17 mouse cellular contexts compared by ENCODE assay signal in genomic region chr3:105900716-105901115, GRCm38 (mm10). TPM values are rescaled to one million over a fixed set of nuclear protein-coding genes. Genes with fewer than 3 reads are reported as not detected.
DNase-seq lines count a peak whose midpoint lies in the region; ATAC-seq and TF ChIP-seq lines count a peak whose summit lies in the region.
"Had no signal": no experiment of that assay in that cellular context is flagged by ENCODE, and none has a peak within 500 bp of the region (broad histone marks: within the 10 kb centered on the region; RNA-seq: fewer than 3 reads in every experiment).

No protein-coding gene starts in this region.

- H3K27ac ChIP-seq in liver, embryonic 15.5 days (replicated peaks) = peak overlapping the region; percentile 3; the same call in 1 of the 2 replicates
- H3K27ac ChIP-seq in bone marrow macrophage, adult 2 months (ENCODE audit: insufficient read depth, low read depth, low read length) = peak overlapping the region; percentile 67
- H3K27ac ChIP-seq in forebrain, postnatal 0 days (ENCODE audit: low read depth, low read length) = no peak overlapping the region

- no peak overlapping the region for H3K9ac ChIP-seq in liver, embryonic 15.5 days
- no peak overlapping the region for H3K9ac ChIP-seq in forebrain, postnatal 0 days
- H3K9ac ChIP-seq: lung, embryonic 14.5 days had no signal

- 33% methylated on average over 3 of the region's 3 CpGs for WGBS in liver, embryonic 15.5 days (ENCODE audit: insufficient replicate concordance)
- 89% methylated on average over 3 of the region's 3 CpGs for WGBS in forebrain, postnatal 0 days

- no peak for TF ChIP-seq POLR2A in bone marrow macrophage, adult 2 months (IDR thresholded peaks at IDR 0.05; ENCODE audit: borderline replicate concordance, low read depth, low read length)

- no peak for TF ChIP-seq CTCF in bone marrow macrophage, adult 2 months (IDR thresholded peaks at IDR 0.05; ENCODE audit: low read depth, low read length)
- TF ChIP-seq CTCF in forebrain, postnatal 0 days (IDR thresholded peaks at IDR 0.05; ENCODE audit: low read depth) = no peak

- no peaks in the 10 kb centered on the region for H3K36me3 ChIP-seq in liver, embryonic 15.5 days (replicated peaks)
- H3K36me3 ChIP-seq in forebrain, postnatal 0 days (ENCODE audit: insufficient read depth) = no peaks in the 10 kb centered on the region
- H3K36me3 ChIP-seq: G1E had no signal

- no peak overlapping the region for H3K4me2 ChIP-seq in liver, embryonic 15.5 days
- H3K4me2 ChIP-seq in forebrain, postnatal 0 days (ENCODE audit: low read depth) = no peak overlapping the region
- H3K4me2 ChIP-seq: lung, embryonic 14.5 days had no signal

- no peak overlapping the region for H3K4me3 ChIP-seq in liver, embryonic 15.5 days (replicated peaks)
- no peak overlapping the region for H3K4me3 ChIP-seq in bone marrow macrophage, adult 2 months (ENCODE audit: insufficient read depth, low read length)
- no peak overlapping the region for H3K4me3 ChIP-seq in forebrain, postnatal 0 days (ENCODE audit: low read depth, low read length)

- H3K4me1 ChIP-seq in liver, embryonic 15.5 days (replicated peaks) = peaks cover 19% of the 10 kb centered on the region
- peaks cover 54% of the 10 kb centered on the region for H3K4me1 ChIP-seq in bone marrow macrophage, adult 2 months (ENCODE audit: control insufficient read depth, insufficient read depth, low read length)
- no peaks in the 10 kb centered on the region for H3K4me1 ChIP-seq in forebrain, postnatal 0 days (ENCODE audit: insufficient read depth)

- peak; percentile 14; the same call in 1 of the 2 replicates for ATAC-seq in liver, embryonic 15.5 days (ENCODE audit: insufficient read depth)
- ATAC-seq in forebrain, postnatal 0 days = no peak
- ATAC-seq: midbrain, embryonic 16.5 days had no signal

- H3K27me3 ChIP-seq in liver, embryonic 15.5 days = no peaks in the 10 kb centered on the region
- no peaks in the 10 kb centered on the region for H3K27me3 ChIP-seq in forebrain, postnatal 0 days (ENCODE audit: insufficient read depth, low read length)

- DNase-seq in liver = no peak
- DNase-seq in naive thymus-derived CD4-positive, alpha-beta T cell, adult 2 months (ENCODE audit: low read depth) = peak; percentile 59
- peak; percentile 15 to 33 for DNase-seq in thymus, postnatal 36 days
- no peak for DNase-seq in layer of hippocampus, adult 11-12 months (ENCODE audit: low spot score)
- DNase-seq in forebrain, postnatal 0 days = no peak
- DNase-seq in right cerebral cortex, postnatal 36 days (ENCODE audit: low spot score in 2 of 2) = no peak
- DNase-seq: adrenal gland, postnatal 10 days; cerebellum, adult 9-11 months; gastrocnemius, postnatal 10 days; kidney, adult 11 months; lung, embryonic 14.5 days had no signal

- no peaks in the 10 kb centered on the region for H3K9me3 ChIP-seq in liver, embryonic 15.5 days (replicated peaks)
- no peaks in the 10 kb centered on the region for H3K9me3 ChIP-seq in forebrain, postnatal 0 days (ENCODE audit: low read length)
- H3K9me3 ChIP-seq: G1E had no signal

RNA-seq across cellular contexts. Expression of gene Tmigd3, which starts 30.0 kb away (rescaled TPM):
- 0.24 TPM in 1 of 2 replicates, not detected in the other for polyA plus RNA-seq in liver, embryonic 15.5 days (2015; fragmentation: Nextera tagmentation; extraction: Ambion mirVana)
- polyA plus RNA-seq in bone marrow macrophage, adult 2 months (2012; ENCODE audit: insufficient read depth, insufficient read length, missing spikeins) = 1.1 TPM in 1 of 2 replicates, not detected in the other
- 1.4 TPM in 1 of 2 replicates, not detected in the other for total RNA-seq in forebrain, postnatal 0 days (2014; rRNA removed)
- polyA plus RNA-seq in forebrain, postnatal 0 days (2015; fragmentation: Nextera tagmentation; extraction: Ambion mirVana) = 0.21 TPM in 1 of 2 replicates, not detected in the other
- total RNA-seq: left cerebral cortex, adult 18-20 months had no signal
- polyA plus RNA-seq: midbrain, embryonic 16.5 days; stomach, embryonic 14.5 days had no signal

RNA-seq across cellular contexts. Expression of gene Adora3, which starts 30.1 kb away (rescaled TPM):
- polyA plus RNA-seq in liver, embryonic 15.5 days (2015; fragmentation: Nextera tagmentation; extraction: Ambion mirVana) = 0.64 and 0.82 TPM in 2 replicates
- polyA plus RNA-seq in bone marrow macrophage, adult 2 months (2012; ENCODE audit: insufficient read depth, insufficient read length, missing spikeins) = 2.6 and 2.7 TPM in 2 replicates
- 0.14 and 0.23 TPM in 2 replicates for total RNA-seq in forebrain, postnatal 0 days (2014; rRNA removed)
- polyA plus RNA-seq in forebrain, postnatal 0 days (2015; fragmentation: Nextera tagmentation; extraction: Ambion mirVana) = 0.31 and 0.35 TPM in 2 replicates
- polyA plus RNA-seq: G1E had no signal

RNA-seq across cellular contexts. Expression of gene I830077J02Rik, which starts 31.7 kb away (rescaled TPM):
- 3.2 and 3.5 TPM in 2 replicates for polyA plus RNA-seq in liver, embryonic 15.5 days (2015; fragmentation: Nextera tagmentation; extraction: Ambion mirVana)
- polyA plus RNA-seq in bone marrow macrophage, adult 2 months (2012; ENCODE audit: insufficient read depth, insufficient read length, missing spikeins) = 16.9 and 17.2 TPM in 2 replicates
- total RNA-seq in forebrain, postnatal 0 days (2014; rRNA removed) = 0.19 and 0.23 TPM in 2 replicates
- 0.22 and 0.35 TPM in 2 replicates for polyA plus RNA-seq in forebrain, postnatal 0 days (2015; fragmentation: Nextera tagmentation; extraction: Ambion mirVana)

RNA-seq across cellular contexts. Expression of gene Wdr77, which starts 58.5 kb away (rescaled TPM):
- 39.8 and 41.1 TPM in 2 replicates for polyA plus RNA-seq in liver, embryonic 15.5 days (2015; fragmentation: Nextera tagmentation; extraction: Ambion mirVana)
- 11.7 and 16.3 TPM in 2 replicates for polyA plus RNA-seq in bone marrow macrophage, adult 2 months (2012; ENCODE audit: insufficient read depth, insufficient read length, missing spikeins)
- total RNA-seq in forebrain, postnatal 0 days (2014; rRNA removed) = 49.9 and 64.8 TPM in 2 replicates
- polyA plus RNA-seq in forebrain, postnatal 0 days (2015; fragmentation: Nextera tagmentation; extraction: Ambion mirVana) = 62.2 and 77.7 TPM in 2 replicates

RNA-seq across cellular contexts. Expression of gene Atp5f1, which starts 59.2 kb away (rescaled TPM):
- 286 and 308 TPM in 2 replicates for polyA plus RNA-seq in liver, embryonic 15.5 days (2015; fragmentation: Nextera tagmentation; extraction: Ambion mirVana)
- 323 and 358 TPM in 2 replicates for polyA plus RNA-seq in bone marrow macrophage, adult 2 months (2012; ENCODE audit: insufficient read depth, insufficient read length, missing spikeins)
- 295 and 371 TPM in 2 replicates for total RNA-seq in forebrain, postnatal 0 days (2014; rRNA removed)
- polyA plus RNA-seq in forebrain, postnatal 0 days (2015; fragmentation: Nextera tagmentation; extraction: Ambion mirVana) = 535 and 605 TPM in 2 replicates

Comparison
In these comparisons a context has a peak if more than half of its experiments do, and no peak if none do; other contexts are left out.
1. DNase-seq: peak in naive thymus-derived CD4-positive, alpha-beta T cell, adult 2 months (single experiment) and thymus, postnatal 36 days (2 of 2); none in liver (single experiment), layer of hippocampus, adult 11-12 months (single experiment), forebrain, postnatal 0 days (single experiment) and right cerebral cortex, postnatal 36 days (0 of 2).